Mouse (Mus musculus) ES-E14 (cell line): ENCODE measurements at regions not wholly inside any gene's neighbourhood (a gene's known extent, or its start where the extent isn't known, plus 50 kb on each side); places are given as distances from the start of the nearest gene placed in this dataset.

Experiments used
- DNase-seq: peaks from one replicate; pipeline ENCODE4 v3.0.0-alpha.2; 2013; ENCODE audit warnings: low read depth, low spot score
- H3K27ac ChIP-seq: 2 replicates; pipeline ENCODE4 v1.5.1; 2012; ENCODE audit warnings: low read depth, mild to moderate bottlenecking, low read length, moderate library complexity, mixed read lengths; ENCODE audit not compliant: poor library complexity, insufficient read depth, severe bottlenecking
- H3K36me3 ChIP-seq: 2 replicates; pipeline ENCODE4 v1.6.1; 2012; ENCODE audit warnings: mild to moderate bottlenecking, low read length, moderate library complexity, mixed read lengths; ENCODE audit not compliant: control insufficient read depth, poor library complexity, insufficient read depth, severe bottlenecking
- H3K4me1 ChIP-seq, 2 experiments: fragments of 150-350 bp in 1 of 2; sonication (generic) in 1 of 2; 2 replicates each; pipeline ENCODE4 v1.6.1; 2012; ENCODE audit warnings: low read length in 2 of 2, mild to moderate bottlenecking in 1 of 2, mixed read lengths in 1 of 2; ENCODE audit not compliant: control insufficient read depth in 2 of 2, insufficient read depth in 2 of 2, poor library complexity in 1 of 2
- H3K4me3 ChIP-seq, 2 experiments: fragments of 150-350 bp in 1 of 2; sonication (generic) in 1 of 2; 2 replicates each; pipeline ENCODE4 v1.5.1; 2012; ENCODE audit warnings: low read length in 2 of 2, low read depth in 1 of 2, mild to moderate bottlenecking in 1 of 2, mixed read lengths in 1 of 2; ENCODE audit not compliant: insufficient read depth in 1 of 2, poor library complexity in 1 of 2, severe bottlenecking in 1 of 2
- H3K9ac ChIP-seq: 2 replicates; pipeline ENCODE4 v1.6.1; 2012; ENCODE audit warnings: low read depth, mild to moderate bottlenecking, low read length, mixed read lengths; ENCODE audit not compliant: poor library complexity, insufficient read depth, severe bottlenecking
- H3K9me3 ChIP-seq: fragments of 150-350 bp; sonication (generic); 2 replicates; pipeline ENCODE4 v1.6.1; 2012; ENCODE audit warnings: low read depth, mild to moderate bottlenecking, low read length; ENCODE audit not compliant: control insufficient read depth, insufficient read depth
- CHD2 ChIP-seq: IDR thresholded peaks from 2 replicates; pipeline ENCODE4 v1.6.1; 2014; ENCODE audit warnings: mild to moderate bottlenecking, low read depth, low read length, inconsistent platforms
- HCFC1 ChIP-seq: IDR thresholded peaks from 2 replicates; pipeline ENCODE4 v1.6.1; 2012; ENCODE audit warnings: low read length, inconsistent platforms, borderline replicate concordance; ENCODE audit not compliant: insufficient read depth
- MAFK ChIP-seq: IDR thresholded peaks from 2 replicates; pipeline ENCODE4 v1.6.1; 2014; ENCODE audit warnings: mild to moderate bottlenecking, low read depth, low read length, inconsistent platforms; ENCODE audit not compliant: insufficient read depth
- ZC3H11A ChIP-seq: IDR thresholded peaks from 2 replicates; pipeline ENCODE4 v1.6.1; 2012; ENCODE audit warnings: low read depth, mild to moderate bottlenecking, inconsistent platforms, low read length, borderline replicate concordance
- ZNF384 ChIP-seq: IDR thresholded peaks from 2 replicates; pipeline ENCODE4 v1.6.1; 2012; ENCODE audit warnings: low read depth, low read length, inconsistent platforms
- in situ Hi-C, 2 experiments: fragments of 600-800 bp; cut with MboI; formaldehyde crosslinking; loops; one replicate each; pipeline ENCODE4 v1.15.1; 2025; ENCODE audit warnings: low sequenced_read_pairs in 2 of 2, inconsistent platforms in 1 of 2; ENCODE audit not compliant: unreplicated experiment in 2 of 2

GRCm38 (mm10) chr13:97566071-97566470, 194.4 kb downstream of the Gm10260 start:
- in situ Hi-C loops = no loop called here
- Histone ChIP-seq H3K4me3 (no peak overlapping the region), H3K9ac (no peak overlapping the region), H3K27ac (no peak overlapping the region), H3K36me3 (no peaks in the 10 kb centered on the region), H3K4me1 (peaks cover 2 to 4% of the 10 kb centered on the region in 2 experiments; a peak in 2 of 4 replicates), H3K9me3 (no peaks in the 10 kb centered on the region)
- no peak for TF ChIP-seq MAFK
- no peak for DNase-seq

- in situ Hi-C loops = no loop called here
- DNase-seq = no peak
Measured at GRCm38 (mm10) chr13:97562241-97562640, 198.2 kb downstream of the Gm10260 start.

GRCm38 (mm10) chr13:97560789-97561188, 199.6 kb downstream of the Gm10260 start:
- no peak for TF ChIP-seq ZC3H11A
- in situ Hi-C loops = no loop called here
- Histone ChIP-seq H3K4me3 (no peak overlapping the region), H3K36me3 (no peaks in the 10 kb centered on the region), H3K9me3 (no peaks in the 10 kb centered on the region), H3K4me1 (no peaks in the 10 kb centered on the region; a peak in 1 of 4 replicates), H3K27ac (no peak overlapping the region), H3K9ac (no peak overlapping the region)
- no peak for DNase-seq

More at GRCm38 (mm10) chr13:97562241-97562640, 198.2 kb downstream of the Gm10260 start:
- no peaks in the 10 kb centered on the region for H3K9me3 ChIP-seq
- H3K4me1 ChIP-seq = no peaks in the 10 kb centered on the region
- H3K4me3 ChIP-seq = no peak overlapping the region
- TF ChIP-seq HCFC1 (no peak), ZC3H11A (no peak), CHD2 (no peak), ZNF384 (no peak), MAFK (no peak)
- no peak overlapping the region for H3K27ac ChIP-seq
- H3K9ac ChIP-seq = no peak overlapping the region
- H3K36me3 ChIP-seq = no peaks in the 10 kb centered on the region

- H3K4me1 ChIP-seq = peaks cover 3 to 7% of the 10 kb centered on the region in 2 experiments
- no peak for TF ChIP-seq HCFC1
- no peak for TF ChIP-seq MAFK
- no peak for TF ChIP-seq ZNF384
- no peak for TF ChIP-seq ZC3H11A
- TF ChIP-seq CHD2 = no peak
- no peak overlapping the region for H3K9ac ChIP-seq
- in situ Hi-C loops = no loop called here
- no peak for DNase-seq
- no peak overlapping the region for H3K4me3 ChIP-seq
- H3K27ac ChIP-seq = no peak overlapping the region
- H3K36me3 ChIP-seq = no peaks in the 10 kb centered on the region
- H3K9me3 ChIP-seq = no peaks in the 10 kb centered on the region
Measured at GRCm38 (mm10) chr13:97559611-97560385, 200.6 kb downstream of the Gm10260 start.

GRCm38 (mm10) chr13:97558884-97559283, 201.5 kb downstream of the Gm10260 start:
- DNase-seq = no peak
- H3K9me3 ChIP-seq = no peaks in the 10 kb centered on the region
- TF ChIP-seq HCFC1 = no peak
- no peak for TF ChIP-seq ZC3H11A
- no peak for TF ChIP-seq MAFK
- TF ChIP-seq ZNF384 = no peak
- no peak for TF ChIP-seq CHD2
- no peaks in the 10 kb centered on the region for H3K36me3 ChIP-seq
- in situ Hi-C loops = no loop called here
- H3K9ac ChIP-seq = no peak overlapping the region
- peaks cover 6 to 12% of the 10 kb centered on the region in 2 experiments for H3K4me1 ChIP-seq
- H3K27ac ChIP-seq = no peak overlapping the region
- no peak overlapping the region for H3K4me3 ChIP-seq
